Mouse (Mus musculus) stomach, postnatal 0 days (tissue): ENCODE data around the gene Dnaja1. TPM values are rescaled to one million over a fixed set of nuclear protein-coding genes. Genes with fewer than 3 reads are reported as not detected.
A peak's percentile ranks its signal among the peaks of the same experiment; 100 is the strongest.

Source experiments
- ATAC-seq: fragments of 200-750 bp; cut with Nextera tagmentation; 2 replicates; pipeline ENCODE4 v1.8.0; 2017; ENCODE audit not compliant: low FRiP score, low TSS enrichment
- DNase-seq: peaks from one replicate; pipeline ENCODE4 v3.0.0-alpha.2; 2016; ENCODE audit warnings: low spot score
- H3K27ac ChIP-seq: fragments of 300-500 bp; sonication (generic); replicated peaks from 2 replicates; pipeline ENCODE4 v1.5.1; 2014; ENCODE audit warnings: mild to moderate bottlenecking, control low read depth
- H3K27me3 ChIP-seq: fragments of 300-500 bp; sonication (generic); 2 replicates; pipeline ENCODE4 v1.6.1; 2014; ENCODE audit warnings: low read length; ENCODE audit not compliant: control insufficient read depth, insufficient read depth
- H3K36me3 ChIP-seq: fragments of 300-500 bp; sonication (generic); 2 replicates; pipeline ENCODE4 v1.6.1; 2014; ENCODE audit warnings: low read length, mixed read lengths; ENCODE audit not compliant: control insufficient read depth, insufficient read depth
- H3K4me1 ChIP-seq: fragments of 300-500 bp; sonication (generic); replicated peaks from 2 replicates; pipeline ENCODE4 v1.6.1; 2014; ENCODE audit warnings: antibody characterized with exemption; ENCODE audit not compliant: control insufficient read depth, insufficient read depth
- H3K4me2 ChIP-seq: fragments of 300-500 bp; sonication (generic); replicated peaks from 2 replicates; pipeline ENCODE4 v1.6.1; 2014; ENCODE audit warnings: low read depth, mild to moderate bottlenecking, control low read depth, moderate library complexity
- H3K4me3 ChIP-seq: fragments of 300-500 bp; sonication (generic); 2 replicates; pipeline ENCODE4 v1.5.1; 2014; ENCODE audit warnings: low read depth, low read length, control low read depth
- H3K9ac ChIP-seq: fragments of 300-500 bp; sonication (generic); 2 replicates; pipeline ENCODE4 v1.6.1; 2014; ENCODE audit warnings: mild to moderate bottlenecking, low read length, control low read depth, mixed read lengths
- H3K9me3 ChIP-seq: fragments of 300-500 bp; sonication (generic); 2 replicates; pipeline ENCODE4 v1.6.1; 2016; ENCODE audit warnings: low read length; ENCODE audit not compliant: control insufficient read depth
- CTCF ChIP-seq: IDR thresholded peaks from 2 replicates; pipeline ENCODE4 v1.5.1; 2016; ENCODE audit warnings: antibody characterized with exemption, low read depth, mild to moderate bottlenecking, moderate library complexity
- EP300 ChIP-seq: optimal IDR thresholded peaks from 2 replicates; pipeline ENCODE3; 2016; ENCODE audit warnings: antibody characterized with exemption
- WGBS: fragments of 180-500 bp; shearing (Covaris S2); extraction: QIAGEN DNeasy Blood & Tissue Kit; methylation state at CpG from one replicate; pipeline ENCODE4 v1.1.7; 2014; 5-methylcytosine and 5-hydroxymethylcytosine counted together
- polyA plus RNA-seq: library from polyadenylated mRNA; unstranded; fragments of >200 nt; fragmentation: Nextera tagmentation; extraction: Ambion mirVana; gene quantifications from 2 replicates; pipeline ENCODE4 v1.2.1, GENCODE M21; 2015

Gene Dnaja1
- polyA plus RNA-seq, 1 experiment from 2014 or later: 203 TPM

- H3K27ac ChIP-seq: peak within 1 kb of the TSS; percentile 98
- WGBS: under 1% methylated on average over 42 of the region's 42 CpGs
- H3K4me2 ChIP-seq: peak within 1 kb of the TSS; percentile 72
- H3K4me3 ChIP-seq: peak within 1 kb of the TSS; percentile 62
- TF ChIP-seq CTCF (peak; percentile 39), EP300 (peak; percentile 42)
- no peaks in the 10 kb centered on the region for H3K9me3 ChIP-seq
- ATAC-seq (peak; percentile 91), DNase-seq (peak; percentile 96)
- no peaks in the 10 kb centered on the region for H3K27me3 ChIP-seq
- no peaks in the 10 kb centered on the region for H3K36me3 ChIP-seq
- peaks cover 10% of the 10 kb centered on the region for H3K4me1 ChIP-seq
- H3K9ac ChIP-seq: peak within 1 kb of the TSS; percentile 70
Observed at GRCm38 (mm10) chr4:40702797-40703709, 18.9 kb upstream of the Dnaja1 start, which contains the start of gene Aptx. Aptx (minus strand) TSS chr4:40703194.

GRCm38 (mm10) chr4:40703710-40704275 is 18.2 kb upstream of the Dnaja1 start:
- no peaks in the 10 kb centered on the region for H3K36me3 ChIP-seq
- peaks cover 10% of the 10 kb centered on the region for H3K4me1 ChIP-seq
- DNase-seq: no peak
- TF ChIP-seq CTCF (no peak), EP300 (no peak)
- ATAC-seq: no peak
- peak overlapping the region; percentile 98 for H3K27ac ChIP-seq
- peak overlapping the region; percentile 62 for H3K4me3 ChIP-seq
- 7% methylated on average over 9 of the region's 9 CpGs for WGBS
- H3K4me2 ChIP-seq: peak overlapping the region; percentile 72
- no peaks in the 10 kb centered on the region for H3K27me3 ChIP-seq
- no peaks in the 10 kb centered on the region for H3K9me3 ChIP-seq
- H3K9ac ChIP-seq: peak overlapping the region; percentile 70

GRCm38 (mm10) chr4:40717141-40717540 is 4.8 kb upstream of the Dnaja1 start:
- H3K27me3 ChIP-seq: no peaks in the 10 kb centered on the region
- ATAC-seq (no peak), DNase-seq (no peak)
- no peaks in the 10 kb centered on the region for H3K36me3 ChIP-seq
- no peak overlapping the region for H3K4me3 ChIP-seq
- no peak for TF ChIP-seq EP300
- no peak for TF ChIP-seq CTCF
- whole genome bisulfite sequencing: 88% methylated on average over 3 of the region's 3 CpGs
- no peak overlapping the region for H3K4me2 ChIP-seq
- H3K9ac ChIP-seq: no peak overlapping the region
- peaks cover 5% of the 10 kb centered on the region; the same call in 1 of the 2 replicates for H3K4me1 ChIP-seq
- no peak overlapping the region for H3K27ac ChIP-seq
- H3K9me3 ChIP-seq: no peaks in the 10 kb centered on the region

- H3K9ac ChIP-seq: peak overlapping the region; percentile 69; the same call in 1 of the 2 replicates
- H3K27ac ChIP-seq: peak overlapping the region; percentile 99
- H3K4me2 ChIP-seq: 0 out of 2 replicates have a peak overlapping the region, but pooled peaks have one; percentile 58
- H3K36me3 ChIP-seq: 0 out of 2 replicates have a peak, but pooled peaks cover 2% of the 10 kb centered on the region
- DNase-seq (no peak), ATAC-seq (no peak)
- TF ChIP-seq CTCF: no peak
- peaks cover 5% of the 10 kb centered on the region for H3K4me1 ChIP-seq
- H3K4me3 ChIP-seq: no peak overlapping the region
- WGBS: 93% methylated on average over 8 of the region's 8 CpGs
- H3K27me3 ChIP-seq: no peaks in the 10 kb centered on the region
- H3K9me3 ChIP-seq: no peaks in the 10 kb centered on the region
Observed at GRCm38 (mm10) chr4:40720910-40721309, 1.0 kb upstream of the Dnaja1 start.

GRCm38 (mm10) chr4:40722687-40723460 is 924 bp downstream of the Dnaja1 start:
- TF ChIP-seq CTCF: no peak
- TF ChIP-seq EP300: no peak
- peak overlapping the region; percentile 99 for H3K4me3 ChIP-seq
- ATAC-seq: peak; percentile 79
- peak overlapping the region; percentile 64 for H3K4me2 ChIP-seq
- H3K9ac ChIP-seq: peak overlapping the region; percentile 95
- DNase-seq: peak; percentile 87
- H3K27me3 ChIP-seq: no peaks in the 10 kb centered on the region
- H3K9me3 ChIP-seq: no peaks in the 10 kb centered on the region
- peaks cover 5% of the 10 kb centered on the region for H3K4me1 ChIP-seq
- peak overlapping the region; percentile 99 for H3K27ac ChIP-seq
- H3K36me3 ChIP-seq: 0 out of 2 replicates have a peak, but pooled peaks cover 4% of the 10 kb centered on the region
- under 1% methylated on average over 53 of the region's 62 CpGs for WGBS
